Mouse (Mus musculus): ENCODE measurements around the gene H2-T22. TPM values are rescaled to one million over a fixed set of nuclear protein-coding genes. Genes with fewer than 3 reads are reported as not detected.
A peak's percentile ranks its signal among the peaks of the same experiment; 100 is the strongest.
"Not testable (repeated sequence)": the region's sequence is repeated elsewhere in the genome, so short reads cannot be mapped to it uniquely, and the experiment has no call there.

Gene H2-T22
- 11.2 and 12.0 TPM in 2 replicates for polyA plus RNA-seq (2014; fragmentation: Nextera tagmentation; extraction: Ambion mirVana)

GRCm38 (mm10) chr17:36042610-36043169 lies at the start of gene H2-T22, which contains the start of gene Gm6034:
Gene H2-T22 (minus strand): TSS chr17:36042747.
Gene Gm6034 (plus strand): TSS chr17:36042961.
- ATAC-seq (ENCODE audit: low FRiP score, low TSS enrichment): peak; percentile 97
- not testable (repeated sequence) for H3K9me3 ChIP-seq (ENCODE audit: control insufficient read depth, low read length); H3K27ac ChIP-seq (ENCODE audit: low read depth, low read length); H3K4me1 ChIP-seq (ENCODE audit: control insufficient read depth, insufficient read depth, low read length); H3K27me3 ChIP-seq (ENCODE audit: control insufficient read depth, insufficient read depth, low read length); H3K36me3 ChIP-seq (ENCODE audit: control insufficient read depth, insufficient read depth, low read length)
- H3K4me3 ChIP-seq (ENCODE audit: low read length): peak within 1 kb of the TSS; percentile 36
- peak within 1 kb of the TSS; percentile 62 for H3K4me2 ChIP-seq (replicated peaks; ENCODE audit: low read depth, low read length)
- H3K9ac ChIP-seq (ENCODE audit: low read depth, low read length): peak within 1 kb of the TSS; percentile 46; the same call in 1 of the 2 replicates
- 1% methylated on average over 12 of the region's 12 CpGs for WGBS

- H3K9me3 ChIP-seq (ENCODE audit: control insufficient read depth, low read length); H3K4me2 ChIP-seq (replicated peaks; ENCODE audit: low read depth, low read length); H3K4me3 ChIP-seq (ENCODE audit: low read length); H3K9ac ChIP-seq (ENCODE audit: low read depth, low read length); H3K4me1 ChIP-seq (ENCODE audit: control insufficient read depth, insufficient read depth, low read length); H3K27ac ChIP-seq (ENCODE audit: low read depth, low read length); H3K27me3 ChIP-seq (ENCODE audit: control insufficient read depth, insufficient read depth, low read length); H3K36me3 ChIP-seq (ENCODE audit: control insufficient read depth, insufficient read depth, low read length); ATAC-seq (ENCODE audit: low FRiP score, low TSS enrichment): not testable (repeated sequence)
- no CpG with 5 or more reads among the region's 2 CpGs for WGBS
Observed at GRCm38 (mm10) chr17:36091933-36092332, 49.4 kb upstream of the H2-T22 start.

- not testable (repeated sequence) for H3K4me3 ChIP-seq (ENCODE audit: low read length); H3K9me3 ChIP-seq (ENCODE audit: control insufficient read depth, low read length); H3K36me3 ChIP-seq (ENCODE audit: control insufficient read depth, insufficient read depth, low read length); H3K27ac ChIP-seq (ENCODE audit: low read depth, low read length); ATAC-seq (ENCODE audit: low FRiP score, low TSS enrichment); H3K4me1 ChIP-seq (ENCODE audit: control insufficient read depth, insufficient read depth, low read length); H3K9ac ChIP-seq (ENCODE audit: low read depth, low read length); H3K4me2 ChIP-seq (replicated peaks; ENCODE audit: low read depth, low read length)
- 59% methylated on average over 1 of the region's 1 CpGs for WGBS
- H3K27me3 ChIP-seq (ENCODE audit: control insufficient read depth, insufficient read depth, low read length): peaks cover 25% of the 10 kb centered on the region
Observed at GRCm38 (mm10) chr17:36085976-36086375, 43.4 kb upstream of the H2-T22 start.

- no peak for ATAC-seq (ENCODE audit: low FRiP score, low TSS enrichment)
- WGBS: under 1% methylated on average over 42 of the region's 42 CpGs
- Histone ChIP-seq H3K4me3 (ENCODE audit: low read length) (peak overlapping the region; percentile 48), H3K9me3 (ENCODE audit: control insufficient read depth, low read length) (no peaks in the 10 kb centered on the region), H3K4me2 (replicated peaks; ENCODE audit: low read depth, low read length) (peak overlapping the region; percentile 95), H3K27ac (ENCODE audit: low read depth, low read length) (no peak overlapping the region), H3K9ac (ENCODE audit: low read depth, low read length) (peak overlapping the region; percentile 48), H3K27me3 (ENCODE audit: control insufficient read depth, insufficient read depth, low read length) (peaks cover 25% of the 10 kb centered on the region), H3K4me1 (ENCODE audit: control insufficient read depth, insufficient read depth, low read length) (no peaks in the 10 kb centered on the region), H3K36me3 (ENCODE audit: control insufficient read depth, insufficient read depth, low read length) (no peaks in the 10 kb centered on the region)
Observed at GRCm38 (mm10) chr17:36083870-36084451, 41.4 kb upstream of the H2-T22 start.

GRCm38 (mm10) chr17:36083266-36083869 lies 40.8 kb upstream of the H2-T22 start:
- Histone ChIP-seq H3K9ac (ENCODE audit: low read depth, low read length) (peak overlapping the region; percentile 48), H3K4me1 (ENCODE audit: control insufficient read depth, insufficient read depth, low read length) (no peaks in the 10 kb centered on the region), H3K27me3 (ENCODE audit: control insufficient read depth, insufficient read depth, low read length) (peaks cover 25% of the 10 kb centered on the region), H3K27ac (ENCODE audit: low read depth, low read length) (no peak overlapping the region), H3K9me3 (ENCODE audit: control insufficient read depth, low read length) (no peaks in the 10 kb centered on the region), H3K36me3 (ENCODE audit: control insufficient read depth, insufficient read depth, low read length) (no peaks in the 10 kb centered on the region), H3K4me3 (ENCODE audit: low read length) (peak overlapping the region; percentile 48), H3K4me2 (replicated peaks; ENCODE audit: low read depth, low read length) (peak overlapping the region; percentile 95)
- ATAC-seq (ENCODE audit: low FRiP score, low TSS enrichment): peak; percentile 89
- under 1% methylated on average over 46 of the region's 46 CpGs for WGBS

GRCm38 (mm10) chr17:36082519-36083232 lies 40.1 kb upstream of the H2-T22 start:
- Histone ChIP-seq H3K27me3 (ENCODE audit: control insufficient read depth, insufficient read depth, low read length) (peaks cover 25% of the 10 kb centered on the region), H3K4me3 (ENCODE audit: low read length) (peak overlapping the region; percentile 48), H3K4me2 (replicated peaks; ENCODE audit: low read depth, low read length) (peak overlapping the region; percentile 95)
- H3K27ac ChIP-seq (ENCODE audit: low read depth, low read length); H3K36me3 ChIP-seq (ENCODE audit: control insufficient read depth, insufficient read depth, low read length); H3K4me1 ChIP-seq (ENCODE audit: control insufficient read depth, insufficient read depth, low read length); H3K9ac ChIP-seq (ENCODE audit: low read depth, low read length); H3K9me3 ChIP-seq (ENCODE audit: control insufficient read depth, low read length); ATAC-seq (ENCODE audit: low FRiP score, low TSS enrichment): not testable (repeated sequence)
- WGBS: 40% methylated on average over 5 of the region's 6 CpGs

- not testable (repeated sequence) for H3K4me3 ChIP-seq (ENCODE audit: low read length); H3K9ac ChIP-seq (ENCODE audit: low read depth, low read length); H3K9me3 ChIP-seq (ENCODE audit: control insufficient read depth, low read length); H3K27ac ChIP-seq (ENCODE audit: low read depth, low read length); H3K36me3 ChIP-seq (ENCODE audit: control insufficient read depth, insufficient read depth, low read length); ATAC-seq (ENCODE audit: low FRiP score, low TSS enrichment); H3K4me2 ChIP-seq (replicated peaks; ENCODE audit: low read depth, low read length); H3K4me1 ChIP-seq (ENCODE audit: control insufficient read depth, insufficient read depth, low read length)
- peaks cover 25% of the 10 kb centered on the region for H3K27me3 ChIP-seq (ENCODE audit: control insufficient read depth, insufficient read depth, low read length)
Observed at GRCm38 (mm10) chr17:36081901-36082300, 39.4 kb upstream of the H2-T22 start.

GRCm38 (mm10) chr17:36060829-36061228 lies 18.3 kb upstream of the H2-T22 start:
- Histone ChIP-seq H3K9me3 (ENCODE audit: control insufficient read depth, low read length) (no peaks in the 10 kb centered on the region), H3K36me3 (ENCODE audit: control insufficient read depth, insufficient read depth, low read length) (no peaks in the 10 kb centered on the region), H3K9ac (ENCODE audit: low read depth, low read length) (no peak overlapping the region), H3K4me3 (ENCODE audit: low read length) (no peak overlapping the region), H3K4me2 (replicated peaks; ENCODE audit: low read depth, low read length) (no peak overlapping the region), H3K27ac (ENCODE audit: low read depth, low read length) (no peak overlapping the region), H3K4me1 (ENCODE audit: control insufficient read depth, insufficient read depth, low read length) (no peaks in the 10 kb centered on the region), H3K27me3 (ENCODE audit: control insufficient read depth, insufficient read depth, low read length) (no peaks in the 10 kb centered on the region)
- 32% methylated on average over 2 of the region's 2 CpGs for WGBS
- no peak for ATAC-seq (ENCODE audit: low FRiP score, low TSS enrichment)

- H3K4me2 ChIP-seq (replicated peaks; ENCODE audit: low read depth, low read length); H3K4me3 ChIP-seq (ENCODE audit: low read length); H3K9ac ChIP-seq (ENCODE audit: low read depth, low read length); H3K27ac ChIP-seq (ENCODE audit: low read depth, low read length); H3K4me1 ChIP-seq (ENCODE audit: control insufficient read depth, insufficient read depth, low read length); H3K27me3 ChIP-seq (ENCODE audit: control insufficient read depth, insufficient read depth, low read length); H3K9me3 ChIP-seq (ENCODE audit: control insufficient read depth, low read length); ATAC-seq (ENCODE audit: low FRiP score, low TSS enrichment); H3K36me3 ChIP-seq (ENCODE audit: control insufficient read depth, insufficient read depth, low read length): not testable (repeated sequence)
- WGBS: 73% methylated on average over 1 of the region's 1 CpGs
Observed at GRCm38 (mm10) chr17:36058362-36058761, 15.8 kb upstream of the H2-T22 start, which contains the start of gene Gm11127. Gene Gm11127 (minus strand): TSS chr17:36058371.

Data from kidney, embryonic 14.5 days (tissue).